Mouse (Mus musculus) c-Kit-negative CD71-positive TER-119-positive erythroid progenitor cells, embryonic 14.5 days (primary cell): ENCODE results near the gene Rbp3.

Experiments
- DNase-seq: peaks from one replicate; pipeline ENCODE4 v3.0.0-alpha.2; 2013; ENCODE audit warnings: low read depth, low spot score

The Rbp3 gene

GRCm38 (mm10) chr14:33953761-33954160 is at the start of gene Rbp3:
Rbp3 (plus strand) TSS chr14:33954003.
- no peak for DNase-seq

- DNase-seq = no peak
These were observed 49.0 kb upstream of the Rbp3 start for GRCm38 (mm10) chr14:33904851-33905250.

GRCm38 (mm10) chr14:33913727-33914126 is 40.1 kb upstream of the Rbp3 start:
- DNase-seq = no peak

- no peak for DNase-seq
These were observed 39.6 kb upstream of the Rbp3 start for GRCm38 (mm10) chr14:33914206-33914605.

GRCm38 (mm10) chr14:33920727-33921559 is 32.9 kb upstream of the Rbp3 start:
- no peak for DNase-seq

GRCm38 (mm10) chr14:33922771-33923167 is 31.0 kb upstream of the Rbp3 start:
- DNase-seq = no peak

GRCm38 (mm10) chr14:33923168-33924070 is 30.4 kb upstream of the Rbp3 start, which contains the start of gene Gdf10:
Gdf10 (plus strand) TSS chr14:33923587.
- no peak for DNase-seq

GRCm38 (mm10) chr14:33931853-33932252 is 21.9 kb upstream of the Rbp3 start:
- DNase-seq = no peak

- no peak for DNase-seq
These were observed 20.7 kb upstream of the Rbp3 start for GRCm38 (mm10) chr14:33932935-33933703.

GRCm38 (mm10) chr14:33933778-33934317 is 20.0 kb upstream of the Rbp3 start:
- DNase-seq = no peak

GRCm38 (mm10) chr14:33939117-33939516 is 14.7 kb upstream of the Rbp3 start:
- DNase-seq = no peak

GRCm38 (mm10) chr14:33940739-33941138 is 13.1 kb upstream of the Rbp3 start, which contains the start of gene Gdf2:
Gdf2 (plus strand) TSS chr14:33941039.
- DNase-seq = no peak

GRCm38 (mm10) chr14:33942222-33942621 is 11.6 kb upstream of the Rbp3 start:
- no peak for DNase-seq

GRCm38 (mm10) chr14:33946125-33946524 is 7.7 kb upstream of the Rbp3 start:
- DNase-seq = no peak

GRCm38 (mm10) chr14:33952233-33952981 is 1.4 kb upstream of the Rbp3 start:
- no peak for DNase-seq

- no peak for DNase-seq
These were observed 2.3 kb downstream of the Rbp3 start for GRCm38 (mm10) chr14:33956055-33956454.

- DNase-seq = no peak
These were observed 4.4 kb downstream of the Rbp3 start for GRCm38 (mm10) chr14:33958186-33958585.

GRCm38 (mm10) chr14:33958841-33959240 is 5.0 kb downstream of the Rbp3 start:
- DNase-seq = no peak

- no peak for DNase-seq
These were observed 5.5 kb downstream of the Rbp3 start for GRCm38 (mm10) chr14:33959341-33959740.

- DNase-seq = no peak
These were observed 11.9 kb downstream of the Rbp3 start for GRCm38 (mm10) chr14:33965675-33966074.

GRCm38 (mm10) chr14:33972679-33973078 is 18.9 kb downstream of the Rbp3 start:
- DNase-seq = no peak
